Mouse (Mus musculus): Measurements from ENCODE around the gene Gm6337.
"Not testable (repeated sequence)": the region's sequence is repeated elsewhere in the genome, so short reads cannot be mapped to it uniquely, and the experiment has no call there.

Gm6337 gene

GRCm38 (mm10) chr14:6058167-6058566 is at the start of gene Gm6337:
Gm6337 (minus strand) TSS chr14:6058267.
- not testable (repeated sequence) for DNase-seq (ENCODE audit: low read depth in 1 of 2, low spot score in 2 of 2)

DNA sequence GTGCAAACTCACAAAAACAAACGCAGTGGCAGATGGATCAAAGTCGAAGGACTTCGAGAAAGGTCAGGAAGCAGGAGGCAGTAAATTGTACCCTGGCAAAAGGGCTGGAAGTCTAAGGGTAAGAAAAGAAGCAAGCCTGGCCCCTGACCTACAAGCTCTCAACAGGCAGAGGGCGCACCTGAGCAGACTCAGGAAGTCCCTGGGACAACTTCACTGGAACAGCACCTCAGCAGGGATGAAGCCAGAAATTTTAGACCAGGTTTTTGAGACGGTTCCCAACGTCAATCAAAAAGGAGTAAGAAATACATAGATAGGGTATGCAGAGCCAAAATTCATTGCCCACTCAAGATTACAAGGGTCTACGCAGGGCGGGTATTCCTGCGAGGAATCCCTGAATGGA is 49.4 kb upstream of the Gm6337 start:
- not testable (repeated sequence) for DNase-seq (ENCODE audit: low read depth in 1 of 2, low spot score in 2 of 2)

DNA sequence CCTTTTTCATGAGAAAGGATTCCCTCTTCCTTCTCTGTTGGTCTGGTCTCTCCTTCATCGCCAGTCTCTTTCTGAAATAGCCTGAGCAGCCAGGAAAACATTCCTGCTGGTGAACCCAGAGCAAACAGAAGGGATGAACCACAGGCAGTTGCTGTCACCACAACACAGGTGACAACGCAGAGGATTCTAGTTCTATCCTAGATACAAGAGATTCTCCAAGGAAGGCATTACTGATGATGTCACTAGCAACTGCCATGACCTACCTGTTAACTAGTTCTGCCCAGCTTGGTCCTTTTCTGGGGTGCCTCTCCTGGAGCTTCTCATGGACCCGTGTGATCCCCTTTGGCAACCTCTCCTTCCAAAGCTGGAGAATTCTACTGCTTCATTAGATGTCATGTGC is 35.8 kb upstream of the Gm6337 start, which contains the start of gene Gm8206:
TSS of gene Gm8206 (minus strand) at position 101 of the 400 bp plus-strand sequence.
- not testable (repeated sequence) for DNase-seq (ENCODE audit: low read depth in 1 of 2, low spot score in 2 of 2)
